Mouse (Mus musculus) MEL (cell line): ENCODE data around the gene Cipc. TPM values are rescaled to one million over a fixed set of nuclear protein-coding genes. Genes with fewer than 3 reads are reported as not detected.

ENCODE experiments used
- DNase-seq: peaks from one replicate; pipeline ENCODE4 v3.0.0; 2011; ENCODE audit warnings: low read depth, low spot score
- H3K27ac ChIP-seq: 2 replicates; pipeline ENCODE4 v1.5.1; 2012; ENCODE audit warnings: low read depth, mild to moderate bottlenecking, control low read depth, low read length, moderate library complexity; ENCODE audit not compliant: control insufficient read depth
- H3K27me3 ChIP-seq, 2 experiments: fragments of 150-350 bp in 1 of 2; sonication (generic) in 1 of 2; 2 replicates each; pipeline ENCODE4 v1.6.1; 2012; ENCODE audit warnings: low read length in 2 of 2, mild to moderate bottlenecking in 2 of 2, improper control_type of control experiment in 1 of 2, moderate library complexity in 1 of 2; ENCODE audit not compliant: insufficient read depth in 2 of 2, control insufficient read depth in 1 of 2
- H3K36me3 ChIP-seq, 2 experiments: 2 replicates each; pipeline ENCODE4 v1.6.1; 2012 to 2014; ENCODE audit warnings: low read length in 2 of 2, improper control_type of control experiment in 1 of 2, inconsistent platforms in 1 of 2, mild to moderate bottlenecking in 1 of 2; ENCODE audit not compliant: insufficient read depth in 2 of 2, control insufficient read depth in 1 of 2
- H3K4me1 ChIP-seq, 2 experiments: fragments of 150-350 bp in 1 of 2; sonication (generic) in 1 of 2; 2 replicates each; pipeline ENCODE4 v1.6.1; 2012; ENCODE audit warnings: low read length in 2 of 2, improper control_type of control experiment in 1 of 2, mild to moderate bottlenecking in 1 of 2; ENCODE audit not compliant: insufficient read depth in 2 of 2, control insufficient read depth in 1 of 2
- H3K4me3 ChIP-seq, 2 experiments: fragments of 150-350 bp in 1 of 2; sonication (generic) in 1 of 2; 2 replicates each; pipeline ENCODE4 v1.5.1; 2012; ENCODE audit warnings: low read depth in 2 of 2, low read length in 2 of 2, mild to moderate bottlenecking in 2 of 2, moderate library complexity in 2 of 2, control low read depth in 1 of 2, improper control_type of control experiment in 1 of 2; ENCODE audit not compliant: control insufficient read depth in 1 of 2, insufficient read depth in 1 of 2
- H3K79me2 ChIP-seq: 2 replicates; pipeline ENCODE4 v1.6.1; 2012; ENCODE audit warnings: mild to moderate bottlenecking, low read length, moderate library complexity; ENCODE audit not compliant: control insufficient read depth, poor library complexity, insufficient read depth
- H3K9ac ChIP-seq: 2 replicates; pipeline ENCODE4 v1.6.1; 2012; ENCODE audit warnings: low read depth, mild to moderate bottlenecking, control low read depth, low read length, moderate library complexity; ENCODE audit not compliant: control insufficient read depth, poor library complexity, severe bottlenecking
- H3K9me3 ChIP-seq: fragments of 150-350 bp; sonication (generic); replicated peaks from 2 replicates; pipeline ENCODE4 v1.6.1; 2012; ENCODE audit warnings: mild to moderate bottlenecking, low read length, improper control_type of control experiment, moderate library complexity; ENCODE audit not compliant: insufficient read depth
- BHLHE40 ChIP-seq: IDR thresholded peaks from 2 replicates; pipeline ENCODE4 v1.6.1; 2012; ENCODE audit warnings: low read depth, mild to moderate bottlenecking, inconsistent platforms, low read length, improper control_type of control experiment, borderline replicate concordance
- CHD2 ChIP-seq: IDR thresholded peaks from 2 replicates; pipeline ENCODE4 v1.6.1; 2011; ENCODE audit warnings: low read length, improper control_type of control experiment
- E2F4 ChIP-seq: IDR thresholded peaks from 2 replicates; pipeline ENCODE4 v1.6.1; 2011; ENCODE audit warnings: low read depth, low read length, improper control_type of control experiment, borderline replicate concordance
- ELF1 ChIP-seq: IDR thresholded peaks from 2 replicates; pipeline ENCODE4 v1.6.1; 2014; ENCODE audit warnings: low read depth, mild to moderate bottlenecking, inconsistent platforms, low read length, improper control_type of control experiment, moderate library complexity
- EP300 ChIP-seq, 2 experiments: IDR thresholded peaks; 2 replicates each; pipeline ENCODE4 v1.6.1; 2011; ENCODE audit warnings: improper control_type of control experiment in 2 of 2, low read length in 2 of 2, low read depth in 1 of 2, mild to moderate bottlenecking in 1 of 2
- ETS1 ChIP-seq: IDR thresholded peaks from 2 replicates; pipeline ENCODE4 v1.6.1; 2012; ENCODE audit warnings: low read depth, mild to moderate bottlenecking, inconsistent platforms, low read length, improper control_type of control experiment, moderate library complexity
- GATA1 ChIP-seq: IDR thresholded peaks from 2 replicates; pipeline ENCODE4 v1.6.1; 2011; ENCODE audit warnings: low read depth, low read length, improper control_type of control experiment
- HCFC1 ChIP-seq: IDR thresholded peaks from 2 replicates; pipeline ENCODE4 v1.6.1; 2012; ENCODE audit warnings: low read depth, mild to moderate bottlenecking, inconsistent platforms, low read length, improper control_type of control experiment, moderate library complexity
- JUND ChIP-seq: IDR thresholded peaks from 2 replicates; pipeline ENCODE4 v1.6.1; 2011; ENCODE audit warnings: low read depth, mild to moderate bottlenecking, improper control_type of control experiment, low read length
- KAT2A ChIP-seq: conservative IDR thresholded peaks from 2 replicates; pipeline ENCODE4 v1.6.1; 2012; ENCODE audit warnings: low read depth, low read length, improper control_type of control experiment, inconsistent platforms
- MAFK ChIP-seq: IDR thresholded peaks from 2 replicates; pipeline ENCODE4 v1.6.1; 2011; ENCODE audit warnings: low read depth, mild to moderate bottlenecking, low read length, improper control_type of control experiment, borderline replicate concordance
- MAX ChIP-seq: IDR thresholded peaks from 2 replicates; pipeline ENCODE4 v1.6.1; 2011; ENCODE audit warnings: low read length, improper control_type of control experiment
- MAZ ChIP-seq: IDR thresholded peaks from 2 replicates; pipeline ENCODE4 v1.6.1; 2012; ENCODE audit warnings: low read depth, mild to moderate bottlenecking, inconsistent platforms, low read length, improper control_type of control experiment
- MYC ChIP-seq: IDR thresholded peaks from 2 replicates; pipeline ENCODE4 v1.6.1; 2011; ENCODE audit warnings: low read depth, mild to moderate bottlenecking, low read length, improper control_type of control experiment, moderate library complexity
- NELFE ChIP-seq: IDR thresholded peaks from 2 replicates; pipeline ENCODE4 v1.6.1; 2011; ENCODE audit warnings: low read depth, low read length, improper control_type of control experiment
- NRF1 ChIP-seq: IDR thresholded peaks from 2 replicates; pipeline ENCODE4 v1.6.1; 2014; ENCODE audit warnings: low read depth, mild to moderate bottlenecking, inconsistent platforms, low read length, improper control_type of control experiment, moderate library complexity; ENCODE audit not compliant: poor library complexity, insufficient read depth, severe bottlenecking
- POLR2AphosphoS2 ChIP-seq: IDR thresholded peaks from 2 replicates; pipeline ENCODE4 v1.6.1; 2011; ENCODE audit warnings: low read length, improper control_type of control experiment
- POLR2AphosphoS5 ChIP-seq: IDR thresholded peaks from 2 replicates; pipeline ENCODE4 v1.6.1; 2012; ENCODE audit warnings: low read depth, borderline replicate concordance, mild to moderate bottlenecking, inconsistent platforms, low read length, moderate library complexity, mixed read lengths
- RAD21 ChIP-seq: IDR thresholded peaks from 2 replicates; pipeline ENCODE4 v1.6.1; 2011; ENCODE audit warnings: mild to moderate bottlenecking, low read depth, low read length, improper control_type of control experiment
- RCOR1 ChIP-seq: IDR thresholded peaks from 2 replicates; pipeline ENCODE4 v1.6.1; 2012; ENCODE audit warnings: low read depth, mild to moderate bottlenecking, inconsistent platforms, low read length, improper control_type of control experiment
- SIN3A ChIP-seq: IDR thresholded peaks from 2 replicates; pipeline ENCODE4 v1.6.1; 2012; ENCODE audit warnings: low read length, improper control_type of control experiment, inconsistent platforms
- SMC3 ChIP-seq: IDR thresholded peaks from 2 replicates; pipeline ENCODE4 v1.6.1; 2011; ENCODE audit warnings: low read depth, low read length, improper control_type of control experiment
- TAL1 ChIP-seq: IDR thresholded peaks from 2 replicates; pipeline ENCODE4 v1.6.1; 2012; ENCODE audit warnings: mild to moderate bottlenecking, inconsistent platforms, low read length, moderate library complexity, mixed read lengths
- TBP ChIP-seq: IDR thresholded peaks from 2 replicates; pipeline ENCODE4 v1.8.0; 2011; ENCODE audit warnings: low read depth, low read length, improper control_type of control experiment
- TCF12 ChIP-seq: IDR thresholded peaks from 2 replicates; pipeline ENCODE4 v1.6.1; 2014; ENCODE audit warnings: low read depth, mild to moderate bottlenecking, inconsistent platforms, low read length, improper control_type of control experiment, moderate library complexity
- USF1 ChIP-seq: IDR thresholded peaks from 2 replicates; pipeline ENCODE4 v1.6.1; 2014; ENCODE audit warnings: low read depth, mild to moderate bottlenecking, inconsistent platforms, low read length, improper control_type of control experiment, moderate library complexity
- USF2 ChIP-seq, 2 experiments: IDR thresholded peaks; 2 replicates each; pipeline ENCODE4 v1.6.1; 2011 to 2012; ENCODE audit warnings: improper control_type of control experiment in 2 of 2, low read length in 2 of 2, borderline replicate concordance in 1 of 2, inconsistent platforms in 1 of 2, low read depth in 1 of 2, mild to moderate bottlenecking in 1 of 2; ENCODE audit not compliant: insufficient read depth in 1 of 2
- ZC3H11A ChIP-seq: IDR thresholded peaks from 2 replicates; pipeline ENCODE4 v1.6.1; 2012; ENCODE audit warnings: low read depth, mild to moderate bottlenecking, inconsistent platforms, low read length, improper control_type of control experiment
- ZKSCAN1 ChIP-seq: IDR thresholded peaks from 2 replicates; pipeline ENCODE4 v1.6.1; 2012; ENCODE audit warnings: low read depth, mild to moderate bottlenecking, inconsistent platforms, low read length, improper control_type of control experiment, moderate library complexity
- ZNF384 ChIP-seq: IDR thresholded peaks from 2 replicates; pipeline ENCODE4 v1.6.1; 2012; ENCODE audit warnings: low read depth, mild to moderate bottlenecking, inconsistent platforms, low read length, improper control_type of control experiment
- polyA plus RNA-seq, 2 experiments: library from polyadenylated mRNA; stranded (reverse) in 1 of 2; unstranded in 1 of 2; fragments of >175 nt in 1 of 2; fragments of >200 nt in 1 of 2; gene quantifications; 2 replicates each; pipeline versions ENCODE4 v1.2.1 to v1.2.4; 2012; ENCODE audit warnings: low replicate concordance in 2 of 2, low read depth in 1 of 2; ENCODE audit not compliant: insufficient read length in 2 of 2, insufficient read depth in 1 of 2, missing spikeins in 1 of 2
- total RNA-seq: library from RNA; depleted of rRNA; stranded (reverse); fragments of 300-350 nt; gene quantifications from 2 replicates; pipeline ENCODE4 v1.2.3, GENCODE M21; 2012

Gene Cipc
- total and polyA plus RNA-seq, 3 experiments, result 24.8 to 98.1 (median 27.5) TPM

- no peak for DNase-seq
- Histone ChIP-seq H3K36me3 (peaks cover 0 to 2% of the 10 kb centered on the region in 2 experiments; a peak in 2 of 4 replicates), H3K9ac (no peak overlapping the region), H3K27me3 (peaks cover 0 to 2% of the 10 kb centered on the region in 2 experiments), H3K27ac (no peak overlapping the region), H3K4me3 (no peak overlapping the region), H3K79me2 (no peaks in the 10 kb centered on the region), H3K4me1 (peaks cover 0 to 5% of the 10 kb centered on the region in 2 experiments; a peak in 1 of 4 replicates), H3K9me3 (no peaks in the 10 kb centered on the region)
- TF ChIP-seq USF1 (no peak), ELF1 (no peak), TAL1 (no peak), MAFK (no peak), TCF12 (no peak), NELFE (no peak), ZNF384 (no peak), BHLHE40 (no peak), GATA1 (no peak), MYC (no peak), HCFC1 (no peak), KAT2A (no peak), ZC3H11A (no peak), TBP (no peak), NRF1 (no peak)
Observed at GRCm38 (mm10) chr12:86932575-86932952, 14.3 kb upstream of the Cipc start.

- TF ChIP-seq TAL1 (no peak), KAT2A (no peak), ZKSCAN1 (no peak), ETS1 (peak; percentile 64), MYC (no peak), MAFK (no peak), E2F4 (no peak), USF2 (IDR thresholded peaks at IDR 0.05; ENCODE audit: borderline replicate concordance in 1 of 2, insufficient read depth in 1 of 2, low read depth in 1 of 2, low read length in 2 of 2) (no peak), EP300 (IDR thresholded peaks at IDR 0.05; ENCODE audit: low read depth in 1 of 2, low read length in 2 of 2) (peak; percentile 42 to 63), CHD2 (no peak), TBP (no peak), RCOR1 (peak; percentile 61), POLR2AphosphoS2 (no peak), ELF1 (no peak), NRF1 (no peak), MAZ (no peak), POLR2AphosphoS5 (no peak), SMC3 (no peak), SIN3A (0 out of 2 replicates have a peak, but pooled peaks have one; percentile 27), GATA1 (peak; percentile 57; the same call in 1 of the 2 replicates), MAX (no peak), USF1 (peak; percentile 56; the same call in 1 of the 2 replicates), RAD21 (no peak), BHLHE40 (no peak), JUND (no peak)
- Histone ChIP-seq H3K79me2 (no peaks in the 10 kb centered on the region), H3K27ac (no peak overlapping the region), H3K9ac (no peak overlapping the region), H3K4me1 (peaks cover 0 to 5% of the 10 kb centered on the region in 2 experiments; a peak in 1 of 4 replicates), H3K9me3 (no peaks in the 10 kb centered on the region), H3K4me3 (no peak overlapping the region), H3K27me3 (peaks cover 2 to 4% of the 10 kb centered on the region in 2 experiments), H3K36me3 (peaks cover 0 to 2% of the 10 kb centered on the region in 2 experiments; a peak in 2 of 4 replicates)
- peak; percentile 67 for DNase-seq
Observed at GRCm38 (mm10) chr12:86934748-86935147, 12.1 kb upstream of the Cipc start.
